ENCODE assay signal across 16 mouse cellular contexts in the genomic region with DNA sequence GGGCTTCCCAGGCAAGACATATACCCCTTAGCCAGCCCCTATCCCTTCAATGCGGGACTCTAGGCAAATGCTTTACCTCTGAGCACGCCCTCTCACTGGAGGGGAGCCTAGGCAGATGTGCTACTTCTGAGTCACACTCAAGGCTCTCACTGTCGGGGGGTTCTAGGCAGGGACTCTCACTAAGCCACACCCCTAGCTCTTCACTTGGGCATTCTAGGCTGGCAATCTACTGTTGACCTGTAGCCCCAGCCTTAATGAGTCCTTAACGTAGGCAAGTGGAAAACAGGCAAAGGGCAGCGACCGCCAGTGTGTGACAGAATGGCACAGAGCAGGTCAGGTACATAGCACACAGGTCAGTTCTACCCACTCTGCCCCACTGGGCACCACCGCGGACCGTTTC. TPM values are rescaled to one million over a fixed set of nuclear protein-coding genes. Genes with fewer than 3 reads are reported as not detected.
A peak's percentile ranks its signal among the peaks of the same experiment; 100 is the strongest.
DNase-seq lines count a peak whose midpoint lies in the region; ATAC-seq and TF ChIP-seq lines count a peak whose summit lies in the region.
"Had no signal": no experiment of that assay in that cellular context is flagged by ENCODE, and none has a peak within 500 bp of the region (broad histone marks: within the 10 kb centered on the region; RNA-seq: fewer than 3 reads in every experiment).

No protein-coding gene starts in this region.

- TF ChIP-seq CTCF in E14TG2a.4 (conservative IDR thresholded peaks at IDR 0.05; ENCODE audit: low read length): no peak

- peaks cover 28% of the 10 kb centered on the region for H3K4me1 ChIP-seq in E14TG2a.4 (replicated peaks; ENCODE audit: low read depth, low read length)
- H3K4me1 ChIP-seq in embryonic facial prominence, embryonic 10.5 days: peaks cover 20% of the 10 kb centered on the region
- H3K4me1 ChIP-seq in hindbrain, embryonic 12.5 days: peaks cover 19% of the 10 kb centered on the region
- peaks cover 20% of the 10 kb centered on the region for H3K4me1 ChIP-seq in midbrain, embryonic 14.5 days (ENCODE audit: control insufficient read depth, insufficient read depth, low read length)

- H3K4me3 ChIP-seq in E14TG2a.4 (replicated peaks; ENCODE audit: low read length): 0 out of 2 replicates have a peak overlapping the region, but pooled peaks have one; percentile 72
- H3K4me3 ChIP-seq in embryonic facial prominence, embryonic 10.5 days: peak overlapping the region; percentile 75; the same call in 1 of the 2 replicates
- H3K4me3 ChIP-seq in hindbrain, embryonic 12.5 days: 0 out of 2 replicates have a peak overlapping the region, but pooled peaks have one; percentile 62
- H3K4me3 ChIP-seq in midbrain, embryonic 14.5 days (replicated peaks; ENCODE audit: low read depth, low read length): peak overlapping the region; percentile 74

- H3K9me3 ChIP-seq in E14TG2a.4 (ENCODE audit: low read length): no peaks in the 10 kb centered on the region
- no peaks in the 10 kb centered on the region for H3K9me3 ChIP-seq in embryonic facial prominence, embryonic 10.5 days
- no peaks in the 10 kb centered on the region for H3K9me3 ChIP-seq in hindbrain, embryonic 12.5 days (replicated peaks)
- H3K9me3 ChIP-seq in midbrain, embryonic 14.5 days (ENCODE audit: control insufficient read depth, low read length): no peaks in the 10 kb centered on the region
- H3K9me3 ChIP-seq: heart, embryonic 13.5 days had no signal

- H3K9ac ChIP-seq in hindbrain, embryonic 12.5 days: no peak overlapping the region
- no peak overlapping the region; the same call in 1 of the 2 replicates for H3K9ac ChIP-seq in midbrain, embryonic 14.5 days (replicated peaks; ENCODE audit: low read length)

- 0 out of 2 replicates have a peak, but pooled peaks have one; percentile 11 for ATAC-seq in hindbrain, embryonic 12.5 days (ENCODE audit: low FRiP score)
- no peak for ATAC-seq in midbrain, embryonic 14.5 days (ENCODE audit: low FRiP score, low TSS enrichment)

- H3K27me3 ChIP-seq in E14TG2a.4 (ENCODE audit: insufficient read depth, low read length): peaks cover 83% of the 10 kb centered on the region
- H3K27me3 ChIP-seq in embryonic facial prominence, embryonic 10.5 days (replicated peaks; ENCODE audit: low read depth, poor library complexity, severe bottlenecking): peaks cover 53% of the 10 kb centered on the region
- peaks cover 5% of the 10 kb centered on the region; the same call in 1 of the 2 replicates for H3K27me3 ChIP-seq in hindbrain, embryonic 12.5 days
- no peaks in the 10 kb centered on the region for H3K27me3 ChIP-seq in midbrain, embryonic 14.5 days (ENCODE audit: control insufficient read depth, insufficient read depth, low read length)

- no peak overlapping the region; the same call in 1 of the 2 replicates for H3K27ac ChIP-seq in embryonic facial prominence, embryonic 10.5 days (replicated peaks)
- H3K27ac ChIP-seq in hindbrain, embryonic 12.5 days: peak overlapping the region; percentile 85; the same call in 1 of the 2 replicates
- H3K27ac ChIP-seq in midbrain, embryonic 14.5 days (replicated peaks; ENCODE audit: low read depth, low read length): no peak overlapping the region
- H3K27ac ChIP-seq: heart, embryonic 13.5 days had no signal

- no peak for DNase-seq in embryonic facial prominence, embryonic 10.5 days (ENCODE audit: low spot score)
- no peak for DNase-seq in midbrain, embryonic 14.5 days
- DNase-seq in ovary, postnatal 36 days (ENCODE audit: low spot score): no peak
- no peak for DNase-seq in adrenal gland, postnatal 36 days
- no peak for DNase-seq in adrenal gland, postnatal 4 days (ENCODE audit: low spot score in 2 of 2)
- DNase-seq: adrenal gland, postnatal 25 days; gastrocnemius, postnatal 25 days; kidney, postnatal 10 days had no signal

- 68% methylated on average over 9 of the region's 9 CpGs for WGBS in embryonic facial prominence, embryonic 10.5 days
- 70% methylated on average over 9 of the region's 9 CpGs for WGBS in hindbrain, embryonic 12.5 days
- WGBS in midbrain, embryonic 14.5 days: 71% methylated on average over 9 of the region's 9 CpGs

- H3K4me2 ChIP-seq in hindbrain, embryonic 12.5 days (replicated peaks): peak overlapping the region; percentile 60
- peak overlapping the region; percentile 73; the same call in 1 of the 2 replicates for H3K4me2 ChIP-seq in midbrain, embryonic 14.5 days (ENCODE audit: low read length)

- H3K36me3 ChIP-seq in E14TG2a.4 (ENCODE audit: insufficient read depth, low read length): no peaks in the 10 kb centered on the region
- H3K36me3 ChIP-seq in embryonic facial prominence, embryonic 10.5 days (replicated peaks): no peaks in the 10 kb centered on the region
- no peaks in the 10 kb centered on the region for H3K36me3 ChIP-seq in hindbrain, embryonic 12.5 days
- H3K36me3 ChIP-seq in midbrain, embryonic 14.5 days (ENCODE audit: control insufficient read depth, insufficient read depth, low read length): no peaks in the 10 kb centered on the region
- H3K36me3 ChIP-seq: heart, embryonic 13.5 days had no signal

RNA-seq across cellular contexts. Expression of gene Iglon5, which starts 1.0 kb away (rescaled TPM):
- polyA plus RNA-seq in embryonic facial prominence, embryonic 10.5 days (2016; fragmentation: Nextera tagmentation; extraction: Ambion mirVana): 0.70 and 0.71 TPM in 2 replicates
- 3.4 and 4.2 TPM in 2 replicates for polyA plus RNA-seq in hindbrain, embryonic 12.5 days (2016; fragmentation: Nextera tagmentation; extraction: Ambion mirVana)
- 8.8 and 12.1 TPM in 2 replicates for polyA plus RNA-seq in midbrain, embryonic 14.5 days (2014; fragmentation: Nextera tagmentation; extraction: Ambion mirVana)
- 1 to 10 TPM; 1.3 to 1.5 TPM for total RNA-seq in adrenal gland, postnatal 36 days (2021)
- 1 to 10 TPM; 3.2 to 3.8 TPM for total RNA-seq in adrenal gland, postnatal 4 days (2021)
- total RNA-seq: CH12.LX had no signal

RNA-seq across cellular contexts. Expression of gene 4931406B18Rik, which starts 14.9 kb away (rescaled TPM):
- polyA plus RNA-seq in embryonic facial prominence, embryonic 10.5 days (2016; fragmentation: Nextera tagmentation; extraction: Ambion mirVana): not detected in 2 replicates
- not detected in 2 replicates for polyA plus RNA-seq in hindbrain, embryonic 12.5 days (2016; fragmentation: Nextera tagmentation; extraction: Ambion mirVana)
- not detected in 2 replicates for polyA plus RNA-seq in midbrain, embryonic 14.5 days (2014; fragmentation: Nextera tagmentation; extraction: Ambion mirVana)
- not detected for total RNA-seq in adrenal gland, postnatal 36 days (2021)
- total RNA-seq in adrenal gland, postnatal 4 days (2021): not detected
- total RNA-seq: adrenal gland, postnatal 25 days; CH12.LX; gastrocnemius, postnatal 25 days; layer of hippocampus, postnatal 36 days had no signal
- polyA plus RNA-seq: heart, embryonic 13.5 days; intestine, embryonic 14.5 days; liver, embryonic 11.5 days; small intestine, adult 2 months had no signal

RNA-seq across cellular contexts. Expression of gene Vsig10l, which starts 27.9 kb away (rescaled TPM):
- 1.2 and 2.3 TPM in 2 replicates for polyA plus RNA-seq in embryonic facial prominence, embryonic 10.5 days (2016; fragmentation: Nextera tagmentation; extraction: Ambion mirVana)
- 6.5 and 6.7 TPM in 2 replicates for polyA plus RNA-seq in hindbrain, embryonic 12.5 days (2016; fragmentation: Nextera tagmentation; extraction: Ambion mirVana)
- polyA plus RNA-seq in midbrain, embryonic 14.5 days (2014; fragmentation: Nextera tagmentation; extraction: Ambion mirVana): 8.0 and 12.5 TPM in 2 replicates
- 1 to 10 TPM; 1.5 to 1.7 TPM for total RNA-seq in adrenal gland, postnatal 36 days (2021)
- 1 to 10 TPM; 7.0 to 7.2 TPM for total RNA-seq in adrenal gland, postnatal 4 days (2021)

RNA-seq across cellular contexts. Expression of gene Gm45233, which starts 46.9 kb away (rescaled TPM):
- polyA plus RNA-seq in embryonic facial prominence, embryonic 10.5 days (2016; fragmentation: Nextera tagmentation; extraction: Ambion mirVana): 0.24 and 0.67 TPM in 2 replicates
- polyA plus RNA-seq in hindbrain, embryonic 12.5 days (2016; fragmentation: Nextera tagmentation; extraction: Ambion mirVana): 0.50 TPM in 1 of 2 replicates, not detected in the other
- polyA plus RNA-seq in midbrain, embryonic 14.5 days (2014; fragmentation: Nextera tagmentation; extraction: Ambion mirVana): not detected in 2 replicates
- 1 to 10 TPM in 1 of 2 experiments, not detected in 1; 1.2 TPM for total RNA-seq in adrenal gland, postnatal 36 days (2021)
- 1 to 10 TPM; 2.1 to 2.7 TPM for total RNA-seq in adrenal gland, postnatal 4 days (2021)
- total RNA-seq: CH12.LX had no signal

RNA-seq across cellular contexts. Expression of gene Etfb, which starts 47.0 kb away (rescaled TPM):
- 231 and 252 TPM in 2 replicates for polyA plus RNA-seq in embryonic facial prominence, embryonic 10.5 days (2016; fragmentation: Nextera tagmentation; extraction: Ambion mirVana)
- polyA plus RNA-seq in hindbrain, embryonic 12.5 days (2016; fragmentation: Nextera tagmentation; extraction: Ambion mirVana): 169 and 170 TPM in 2 replicates
- 101 and 120 TPM in 2 replicates for polyA plus RNA-seq in midbrain, embryonic 14.5 days (2014; fragmentation: Nextera tagmentation; extraction: Ambion mirVana)
- 100 to 1,000 TPM; 504 to 548 TPM for total RNA-seq in adrenal gland, postnatal 36 days (2021)
- 100 to 1,000 TPM; 378 to 458 TPM for total RNA-seq in adrenal gland, postnatal 4 days (2021)
